Mouse (Mus musculus) ES-E14 (cell line): ENCODE data around the gene Tmem117.

Experiments
- CHD2 ChIP-seq: IDR thresholded peaks from 2 replicates; pipeline ENCODE4 v1.6.1; 2014; ENCODE audit warnings: mild to moderate bottlenecking, low read depth, low read length, inconsistent platforms
- HCFC1 ChIP-seq: IDR thresholded peaks from 2 replicates; pipeline ENCODE4 v1.6.1; 2012; ENCODE audit warnings: low read length, inconsistent platforms, borderline replicate concordance; ENCODE audit not compliant: insufficient read depth
- ZNF384 ChIP-seq: IDR thresholded peaks from 2 replicates; pipeline ENCODE4 v1.6.1; 2012; ENCODE audit warnings: low read depth, low read length, inconsistent platforms

DNA sequence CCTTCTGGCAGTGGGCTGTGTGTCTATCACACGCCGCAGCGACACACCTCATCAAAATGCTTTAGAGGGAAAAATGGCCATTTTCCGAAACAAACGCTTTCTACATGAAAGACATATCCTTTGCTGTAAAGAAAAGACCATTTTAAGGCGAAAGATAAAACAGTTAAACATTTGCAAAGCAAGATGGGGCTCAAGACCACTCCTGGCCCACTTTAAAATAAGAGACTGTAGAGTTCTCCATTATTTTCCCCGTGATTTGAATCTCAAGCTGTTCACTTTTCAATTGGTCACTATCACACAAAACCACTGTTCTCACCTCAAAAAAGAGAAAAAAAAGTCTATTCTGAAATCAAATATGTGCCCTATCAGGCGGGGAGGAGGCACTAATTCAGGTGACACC lies 38.9 kb upstream of the Tmem117 start:
- no peak for TF ChIP-seq ZNF384
- no peak for TF ChIP-seq CHD2
- no peak for TF ChIP-seq HCFC1
